Mouse (Mus musculus): Measurements from ENCODE around the gene Gm17026. TPM values are rescaled to one million over a fixed set of nuclear protein-coding genes. Genes with fewer than 3 reads are reported as not detected.

Gene Gm17026
- not detected in 2 replicates for polyA plus RNA-seq (2012; rRNA removed; ENCODE audit: low replicate concordance)

DNA sequence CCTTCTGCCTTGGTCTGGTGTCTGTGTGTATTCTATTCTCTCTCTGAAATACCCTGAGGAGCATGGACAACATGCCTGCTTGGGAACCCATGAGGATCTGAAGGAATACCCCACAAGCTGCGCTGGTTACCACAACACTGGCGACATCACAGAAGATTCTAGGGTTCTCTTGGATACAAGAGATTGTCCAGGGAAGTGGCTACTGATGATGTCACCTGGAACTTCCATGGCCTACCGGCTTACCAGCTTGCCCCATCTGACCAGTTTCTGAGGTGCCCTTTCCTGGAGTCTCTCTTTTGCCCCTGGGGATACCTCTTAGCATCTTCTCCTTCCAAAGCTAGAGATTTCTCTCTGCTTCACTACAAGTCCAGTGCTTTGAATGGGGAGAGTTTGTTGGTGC is at the start of gene Gm17026:
Gm17026 (minus strand) TSS at position 101 of the 400 bp plus-strand sequence.

DNA sequence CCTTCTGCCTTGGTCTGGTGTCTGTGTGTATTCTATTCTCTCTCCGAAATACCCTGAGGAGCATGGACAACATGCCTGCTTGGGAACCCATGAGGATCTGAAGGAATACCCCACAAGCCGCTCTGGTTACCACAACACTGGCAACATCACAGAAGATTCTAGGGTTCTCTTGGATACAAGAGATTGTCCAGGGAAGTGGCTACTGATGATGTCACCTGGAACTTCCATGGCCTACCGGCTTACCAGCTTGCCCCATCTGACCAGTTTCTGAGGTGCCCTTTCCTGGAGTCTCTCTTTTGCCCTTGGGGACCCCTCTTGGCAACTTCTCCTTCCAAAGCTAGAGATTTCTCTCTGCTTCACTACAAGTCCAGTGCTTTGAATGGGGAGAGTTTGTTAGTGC is 37.4 kb upstream of the Gm17026 start, which contains the start of gene Gm9611:
Gm9611 (minus strand) TSS at position 101 of the 400 bp plus-strand sequence.

Other genes with a start within 250 kb of the Gm17026 start
- gene Gm7951, start 142.7 kb downstream of the Gm17026 start, polyA plus RNA-seq (2012; rRNA removed; ENCODE audit: low replicate concordance): not detected in 2 replicates
- gene Gm17027, start 97.4 kb downstream of the Gm17026 start, polyA plus RNA-seq (2012; rRNA removed; ENCODE audit: low replicate concordance): not detected in 2 replicates
- gene Gm3573, start 69.3 kb downstream of the Gm17026 start, polyA plus RNA-seq (2012; rRNA removed; ENCODE audit: low replicate concordance): not detected in 2 replicates
- not detected in 2 replicates for gene Gm9611, start 37.3 kb upstream of the Gm17026 start, polyA plus RNA-seq (2012; rRNA removed; ENCODE audit: low replicate concordance)
- gene Gm7995, start 50.2 kb upstream of the Gm17026 start, polyA plus RNA-seq (2012; rRNA removed; ENCODE audit: low replicate concordance): not detected in 2 replicates
- gene Gm8005, start 179.6 kb upstream of the Gm17026 start, polyA plus RNA-seq (2012; rRNA removed; ENCODE audit: low replicate concordance): not detected in 2 replicates
- not detected in 2 replicates for gene Gm8011, start 203.8 kb upstream of the Gm17026 start, polyA plus RNA-seq (2012; rRNA removed; ENCODE audit: low replicate concordance)
- not detected in 2 replicates for gene Gm8020, start 242.3 kb upstream of the Gm17026 start, polyA plus RNA-seq (2012; rRNA removed; ENCODE audit: low replicate concordance)